Mouse (Mus musculus) MEL (cell line): ENCODE measurements around the gene Slc37a4. TPM values are rescaled to one million over a fixed set of nuclear protein-coding genes. Genes with fewer than 3 reads are reported as not detected.

Experiments used
- DNase-seq: peaks from one replicate; pipeline ENCODE4 v3.0.0; 2011; ENCODE audit warnings: low read depth, low spot score
- H3K27ac ChIP-seq: 2 replicates; pipeline ENCODE4 v1.5.1; 2012; ENCODE audit warnings: low read depth, mild to moderate bottlenecking, control low read depth, low read length, moderate library complexity; ENCODE audit not compliant: control insufficient read depth
- H3K27me3 ChIP-seq, 2 experiments: fragments of 150-350 bp in 1 of 2; sonication (generic) in 1 of 2; 2 replicates each; pipeline ENCODE4 v1.6.1; 2012; ENCODE audit warnings: low read length in 2 of 2, mild to moderate bottlenecking in 2 of 2, improper control_type of control experiment in 1 of 2, moderate library complexity in 1 of 2; ENCODE audit not compliant: insufficient read depth in 2 of 2, control insufficient read depth in 1 of 2
- H3K36me3 ChIP-seq, 2 experiments: 2 replicates each; pipeline ENCODE4 v1.6.1; 2012 to 2014; ENCODE audit warnings: low read length in 2 of 2, improper control_type of control experiment in 1 of 2, inconsistent platforms in 1 of 2, mild to moderate bottlenecking in 1 of 2; ENCODE audit not compliant: insufficient read depth in 2 of 2, control insufficient read depth in 1 of 2
- H3K4me1 ChIP-seq, 2 experiments: fragments of 150-350 bp in 1 of 2; sonication (generic) in 1 of 2; 2 replicates each; pipeline ENCODE4 v1.6.1; 2012; ENCODE audit warnings: low read length in 2 of 2, improper control_type of control experiment in 1 of 2, mild to moderate bottlenecking in 1 of 2; ENCODE audit not compliant: insufficient read depth in 2 of 2, control insufficient read depth in 1 of 2
- H3K4me3 ChIP-seq, 2 experiments: fragments of 150-350 bp in 1 of 2; sonication (generic) in 1 of 2; 2 replicates each; pipeline ENCODE4 v1.5.1; 2012; ENCODE audit warnings: low read depth in 2 of 2, low read length in 2 of 2, mild to moderate bottlenecking in 2 of 2, moderate library complexity in 2 of 2, control low read depth in 1 of 2, improper control_type of control experiment in 1 of 2; ENCODE audit not compliant: control insufficient read depth in 1 of 2, insufficient read depth in 1 of 2
- H3K79me2 ChIP-seq: 2 replicates; pipeline ENCODE4 v1.6.1; 2012; ENCODE audit warnings: mild to moderate bottlenecking, low read length, moderate library complexity; ENCODE audit not compliant: control insufficient read depth, poor library complexity, insufficient read depth
- H3K9ac ChIP-seq: 2 replicates; pipeline ENCODE4 v1.6.1; 2012; ENCODE audit warnings: low read depth, mild to moderate bottlenecking, control low read depth, low read length, moderate library complexity; ENCODE audit not compliant: control insufficient read depth, poor library complexity, severe bottlenecking
- H3K9me3 ChIP-seq: fragments of 150-350 bp; sonication (generic); replicated peaks from 2 replicates; pipeline ENCODE4 v1.6.1; 2012; ENCODE audit warnings: mild to moderate bottlenecking, low read length, improper control_type of control experiment, moderate library complexity; ENCODE audit not compliant: insufficient read depth
- BHLHE40 ChIP-seq: IDR thresholded peaks from 2 replicates; pipeline ENCODE4 v1.6.1; 2012; ENCODE audit warnings: low read depth, mild to moderate bottlenecking, inconsistent platforms, low read length, improper control_type of control experiment, borderline replicate concordance
- CHD1 ChIP-seq: IDR thresholded peaks from 2 replicates; pipeline ENCODE4 v1.6.1; 2012; ENCODE audit warnings: low read depth, mild to moderate bottlenecking, inconsistent platforms, low read length, improper control_type of control experiment
- CHD2 ChIP-seq: IDR thresholded peaks from 2 replicates; pipeline ENCODE4 v1.6.1; 2011; ENCODE audit warnings: low read length, improper control_type of control experiment
- CTCF ChIP-seq, 3 experiments: IDR thresholded peaks in 2 of 3; conservative IDR thresholded peaks in 1 of 3; 2 replicates each; pipeline ENCODE4 v1.5.1; 2011 to 2012; ENCODE audit warnings: low read length in 3 of 3, low read depth in 2 of 3, mild to moderate bottlenecking in 2 of 3, improper control_type of control experiment in 1 of 3, inconsistent platforms in 1 of 3, mixed read lengths in 1 of 3, moderate library complexity in 1 of 3; ENCODE audit not compliant: control insufficient read depth in 1 of 3, insufficient read depth in 1 of 3, poor library complexity in 1 of 3, severe bottlenecking in 1 of 3
- E2F4 ChIP-seq: IDR thresholded peaks from 2 replicates; pipeline ENCODE4 v1.6.1; 2011; ENCODE audit warnings: low read depth, low read length, improper control_type of control experiment, borderline replicate concordance
- ELF1 ChIP-seq: IDR thresholded peaks from 2 replicates; pipeline ENCODE4 v1.6.1; 2014; ENCODE audit warnings: low read depth, mild to moderate bottlenecking, inconsistent platforms, low read length, improper control_type of control experiment, moderate library complexity
- EP300 ChIP-seq, 2 experiments: IDR thresholded peaks; 2 replicates each; pipeline ENCODE4 v1.6.1; 2011; ENCODE audit warnings: improper control_type of control experiment in 2 of 2, low read length in 2 of 2, low read depth in 1 of 2, mild to moderate bottlenecking in 1 of 2
- ETS1 ChIP-seq: IDR thresholded peaks from 2 replicates; pipeline ENCODE4 v1.6.1; 2012; ENCODE audit warnings: low read depth, mild to moderate bottlenecking, inconsistent platforms, low read length, improper control_type of control experiment, moderate library complexity
- GABPA ChIP-seq: IDR thresholded peaks from 2 replicates; pipeline ENCODE4 v1.6.1; 2012; ENCODE audit warnings: low read depth, mild to moderate bottlenecking, inconsistent platforms, low read length, improper control_type of control experiment, moderate library complexity
- GATA1 ChIP-seq: IDR thresholded peaks from 2 replicates; pipeline ENCODE4 v1.6.1; 2011; ENCODE audit warnings: low read depth, low read length, improper control_type of control experiment
- HCFC1 ChIP-seq: IDR thresholded peaks from 2 replicates; pipeline ENCODE4 v1.6.1; 2012; ENCODE audit warnings: low read depth, mild to moderate bottlenecking, inconsistent platforms, low read length, improper control_type of control experiment, moderate library complexity
- JUND ChIP-seq: IDR thresholded peaks from 2 replicates; pipeline ENCODE4 v1.6.1; 2011; ENCODE audit warnings: low read depth, mild to moderate bottlenecking, improper control_type of control experiment, low read length
- KAT2A ChIP-seq: conservative IDR thresholded peaks from 2 replicates; pipeline ENCODE4 v1.6.1; 2012; ENCODE audit warnings: low read depth, low read length, improper control_type of control experiment, inconsistent platforms
- MAFK ChIP-seq: IDR thresholded peaks from 2 replicates; pipeline ENCODE4 v1.6.1; 2011; ENCODE audit warnings: low read depth, mild to moderate bottlenecking, low read length, improper control_type of control experiment, borderline replicate concordance
- MAX ChIP-seq: IDR thresholded peaks from 2 replicates; pipeline ENCODE4 v1.6.1; 2011; ENCODE audit warnings: low read length, improper control_type of control experiment
- MAZ ChIP-seq: IDR thresholded peaks from 2 replicates; pipeline ENCODE4 v1.6.1; 2012; ENCODE audit warnings: low read depth, mild to moderate bottlenecking, inconsistent platforms, low read length, improper control_type of control experiment
- MEF2A ChIP-seq: IDR thresholded peaks from 2 replicates; pipeline ENCODE4 v1.6.1; 2014; ENCODE audit warnings: low read depth, mild to moderate bottlenecking, inconsistent platforms, low read length, improper control_type of control experiment; ENCODE audit not compliant: poor library complexity, insufficient replicate concordance, severe bottlenecking; ENCODE audit errors: extremely low read depth
- MXI1 ChIP-seq: IDR thresholded peaks from 2 replicates; pipeline ENCODE4 v1.6.1; 2011; ENCODE audit warnings: mild to moderate bottlenecking, low read depth, low read length, improper control_type of control experiment
- MYB ChIP-seq: IDR thresholded peaks from 2 replicates; pipeline ENCODE4 v1.6.1; 2011; ENCODE audit warnings: mild to moderate bottlenecking, low read depth, low read length, improper control_type of control experiment
- MYC ChIP-seq: IDR thresholded peaks from 2 replicates; pipeline ENCODE4 v1.6.1; 2011; ENCODE audit warnings: low read depth, mild to moderate bottlenecking, low read length, improper control_type of control experiment, moderate library complexity
- NELFE ChIP-seq: IDR thresholded peaks from 2 replicates; pipeline ENCODE4 v1.6.1; 2011; ENCODE audit warnings: low read depth, low read length, improper control_type of control experiment
- NRF1 ChIP-seq: IDR thresholded peaks from 2 replicates; pipeline ENCODE4 v1.6.1; 2014; ENCODE audit warnings: low read depth, mild to moderate bottlenecking, inconsistent platforms, low read length, improper control_type of control experiment, moderate library complexity; ENCODE audit not compliant: poor library complexity, insufficient read depth, severe bottlenecking
- POLR2A ChIP-seq, 2 experiments: IDR thresholded peaks; 2 replicates each; pipeline ENCODE4 v1.6.1; 2011 to 2012; ENCODE audit warnings: low read length in 2 of 2, mild to moderate bottlenecking in 2 of 2, control low read depth in 1 of 2, improper control_type of control experiment in 1 of 2, low read depth in 1 of 2, moderate library complexity in 1 of 2; ENCODE audit not compliant: control insufficient read depth in 1 of 2, insufficient read depth in 1 of 2, poor library complexity in 1 of 2
- POLR2AphosphoS2 ChIP-seq: IDR thresholded peaks from 2 replicates; pipeline ENCODE4 v1.6.1; 2011; ENCODE audit warnings: low read length, improper control_type of control experiment
- POLR2AphosphoS5 ChIP-seq: IDR thresholded peaks from 2 replicates; pipeline ENCODE4 v1.6.1; 2012; ENCODE audit warnings: low read depth, borderline replicate concordance, mild to moderate bottlenecking, inconsistent platforms, low read length, moderate library complexity, mixed read lengths
- RAD21 ChIP-seq: IDR thresholded peaks from 2 replicates; pipeline ENCODE4 v1.6.1; 2011; ENCODE audit warnings: mild to moderate bottlenecking, low read depth, low read length, improper control_type of control experiment
- RCOR1 ChIP-seq: IDR thresholded peaks from 2 replicates; pipeline ENCODE4 v1.6.1; 2012; ENCODE audit warnings: low read depth, mild to moderate bottlenecking, inconsistent platforms, low read length, improper control_type of control experiment
- SIN3A ChIP-seq: IDR thresholded peaks from 2 replicates; pipeline ENCODE4 v1.6.1; 2012; ENCODE audit warnings: low read length, improper control_type of control experiment, inconsistent platforms
- TAL1 ChIP-seq: IDR thresholded peaks from 2 replicates; pipeline ENCODE4 v1.6.1; 2012; ENCODE audit warnings: mild to moderate bottlenecking, inconsistent platforms, low read length, moderate library complexity, mixed read lengths
- TBP ChIP-seq: IDR thresholded peaks from 2 replicates; pipeline ENCODE4 v1.8.0; 2011; ENCODE audit warnings: low read depth, low read length, improper control_type of control experiment
- TCF12 ChIP-seq: IDR thresholded peaks from 2 replicates; pipeline ENCODE4 v1.6.1; 2014; ENCODE audit warnings: low read depth, mild to moderate bottlenecking, inconsistent platforms, low read length, improper control_type of control experiment, moderate library complexity
- UBTF ChIP-seq: IDR thresholded peaks from 2 replicates; pipeline ENCODE4 v1.6.1; 2012; ENCODE audit warnings: low read depth, mild to moderate bottlenecking, inconsistent platforms, low read length, improper control_type of control experiment, moderate library complexity, borderline replicate concordance; ENCODE audit not compliant: insufficient read depth
- USF1 ChIP-seq: IDR thresholded peaks from 2 replicates; pipeline ENCODE4 v1.6.1; 2014; ENCODE audit warnings: low read depth, mild to moderate bottlenecking, inconsistent platforms, low read length, improper control_type of control experiment, moderate library complexity
- USF2 ChIP-seq, 2 experiments: IDR thresholded peaks; 2 replicates each; pipeline ENCODE4 v1.6.1; 2011 to 2012; ENCODE audit warnings: improper control_type of control experiment in 2 of 2, low read length in 2 of 2, borderline replicate concordance in 1 of 2, inconsistent platforms in 1 of 2, low read depth in 1 of 2, mild to moderate bottlenecking in 1 of 2; ENCODE audit not compliant: insufficient read depth in 1 of 2
- ZKSCAN1 ChIP-seq: IDR thresholded peaks from 2 replicates; pipeline ENCODE4 v1.6.1; 2012; ENCODE audit warnings: low read depth, mild to moderate bottlenecking, inconsistent platforms, low read length, improper control_type of control experiment, moderate library complexity
- ZMIZ1 ChIP-seq: IDR thresholded peaks from 2 replicates; pipeline ENCODE4 v1.6.1; 2012; ENCODE audit warnings: low read depth, mild to moderate bottlenecking, inconsistent platforms, low read length, improper control_type of control experiment, moderate library complexity
- ZNF384 ChIP-seq: IDR thresholded peaks from 2 replicates; pipeline ENCODE4 v1.6.1; 2012; ENCODE audit warnings: low read depth, mild to moderate bottlenecking, inconsistent platforms, low read length, improper control_type of control experiment
- polyA plus RNA-seq, 2 experiments: library from polyadenylated mRNA; stranded (reverse) in 1 of 2; unstranded in 1 of 2; fragments of >175 nt in 1 of 2; fragments of >200 nt in 1 of 2; gene quantifications; 2 replicates each; pipeline versions ENCODE4 v1.2.1 to v1.2.4; 2012; ENCODE audit warnings: low replicate concordance in 2 of 2, low read depth in 1 of 2; ENCODE audit not compliant: insufficient read length in 2 of 2, insufficient read depth in 1 of 2, missing spikeins in 1 of 2
- total RNA-seq: library from RNA; depleted of rRNA; stranded (reverse); fragments of 300-350 nt; gene quantifications from 2 replicates; pipeline ENCODE4 v1.2.3, GENCODE M21; 2012

Gene Slc37a4
- total and polyA plus RNA-seq, 3 experiments, result 29.0 to 35.3 TPM; not detected in 1

- Histone ChIP-seq H3K4me3 (no peak overlapping the region), H3K27me3 (no peaks in the 10 kb centered on the region), H3K4me1 (peaks cover 0 to 4% of the 10 kb centered on the region in 2 experiments; a peak in 1 of 4 replicates), H3K27ac (no peak overlapping the region), H3K9me3 (no peaks in the 10 kb centered on the region), H3K79me2 (no peaks in the 10 kb centered on the region), H3K36me3 (peaks cover 0 to 2% of the 10 kb centered on the region in 2 experiments; a peak in 1 of 4 replicates), H3K9ac (no peak overlapping the region)
- peak; percentile 51 for DNase-seq
- TF ChIP-seq SIN3A, result no peak
- TF ChIP-seq BHLHE40, result no peak
- peak; percentile 57 for TF ChIP-seq NELFE
- TF ChIP-seq ETS1, result peak; percentile 68
- TF ChIP-seq ZKSCAN1, result no peak
- TF ChIP-seq POLR2A (IDR thresholded peaks at IDR 0.05; ENCODE audit: control insufficient read depth in 1 of 2, insufficient read depth in 1 of 2, low read depth in 1 of 2, low read length in 2 of 2, poor library complexity in 1 of 2), result peak; percentile 23 to 79; a peak in 2 of 4 replicates
- TF ChIP-seq USF1, result no peak
- TF ChIP-seq E2F4, result no peak
- TF ChIP-seq MAFK, result no peak
- TF ChIP-seq RAD21, result no peak; the same call in none of the 2 replicates
- no peak for TF ChIP-seq TCF12
- no peak for TF ChIP-seq CHD2
- TF ChIP-seq MAX, result no peak
- TF ChIP-seq TBP, result peak; percentile 87
- peak in 2 of 3 experiments; percentile 14 to 28; a peak in 3 of 6 replicates for TF ChIP-seq CTCF (IDR thresholded peaks at IDR 0.05 in 2 of 3, conservative IDR thresholded peaks at IDR 0.05 in 1 of 3; ENCODE audit: control insufficient read depth in 1 of 3, insufficient read depth in 1 of 3, low read depth in 2 of 3, low read length in 3 of 3, poor library complexity in 1 of 3, severe bottlenecking in 1 of 3)
- no peak for TF ChIP-seq ZNF384
- no peak for TF ChIP-seq RCOR1
- TF ChIP-seq CHD1, result no peak
- TF ChIP-seq GABPA, result no peak
- TF ChIP-seq EP300 (IDR thresholded peaks at IDR 0.05; ENCODE audit: low read depth in 1 of 2, low read length in 2 of 2), result no peak
- TF ChIP-seq HCFC1, result no peak
- TF ChIP-seq GATA1, result no peak
- TF ChIP-seq UBTF, result no peak
- no peak for TF ChIP-seq POLR2AphosphoS5
- TF ChIP-seq MAZ, result no peak
- TF ChIP-seq TAL1, result no peak
- TF ChIP-seq MEF2A, result no peak
- no peak for TF ChIP-seq NRF1
- TF ChIP-seq ZMIZ1, result peak; percentile 99
- no peak for TF ChIP-seq JUND
- peak; percentile 40; the same call in 1 of the 2 replicates for TF ChIP-seq MYB
- TF ChIP-seq POLR2AphosphoS2, result peak; percentile 78; the same call in 1 of the 2 replicates
- no peak for TF ChIP-seq KAT2A
- TF ChIP-seq MYC, result peak; percentile 63; the same call in 1 of the 2 replicates
- TF ChIP-seq ELF1, result no peak
- no peak for TF ChIP-seq MXI1
- no peak for TF ChIP-seq USF2 (IDR thresholded peaks at IDR 0.05; ENCODE audit: borderline replicate concordance in 1 of 2, insufficient read depth in 1 of 2, low read depth in 1 of 2, low read length in 2 of 2)
Observed at GRCm38 (mm10) chr9:44432577-44433185, 36.0 kb downstream of the Slc37a4 start.
